Mouse (Mus musculus): ENCODE results near the gene Gm17428. TPM values are rescaled to one million over a fixed set of nuclear protein-coding genes. Genes with fewer than 3 reads are reported as not detected.
"Not testable (repeated sequence)": the region's sequence is repeated elsewhere in the genome, so short reads cannot be mapped to it uniquely, and the experiment has no call there.

Gm17428 gene
- polyA plus RNA-seq (2015; fragmentation: Nextera tagmentation; extraction: Ambion mirVana) = not detected in 2 replicates

DNA sequence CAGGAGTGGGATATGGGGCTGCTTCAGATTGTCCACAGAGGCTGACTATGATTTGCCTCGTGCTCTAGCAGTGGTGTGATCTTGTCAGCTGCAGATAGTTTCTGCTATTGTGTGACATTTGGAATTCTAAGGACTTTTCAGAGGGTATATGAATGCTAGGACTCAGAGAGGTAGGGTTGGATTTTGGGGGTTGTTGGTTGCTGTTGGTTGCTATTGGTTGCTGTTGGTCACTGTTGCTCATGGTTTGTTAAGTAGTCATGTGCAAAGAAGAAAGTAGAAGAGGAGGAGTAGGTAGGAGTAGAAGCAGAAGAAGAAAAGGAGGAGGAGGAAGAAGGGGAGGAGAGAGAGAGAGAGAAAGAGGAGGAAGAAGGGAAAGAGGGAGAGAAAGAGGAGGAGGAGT is at the start of gene Gm17428:
TSS of gene Gm17428 (plus strand) at position 301 of the 400 bp plus-strand sequence.
- no peak for DNase-seq (ENCODE audit: low spot score)

DNA sequence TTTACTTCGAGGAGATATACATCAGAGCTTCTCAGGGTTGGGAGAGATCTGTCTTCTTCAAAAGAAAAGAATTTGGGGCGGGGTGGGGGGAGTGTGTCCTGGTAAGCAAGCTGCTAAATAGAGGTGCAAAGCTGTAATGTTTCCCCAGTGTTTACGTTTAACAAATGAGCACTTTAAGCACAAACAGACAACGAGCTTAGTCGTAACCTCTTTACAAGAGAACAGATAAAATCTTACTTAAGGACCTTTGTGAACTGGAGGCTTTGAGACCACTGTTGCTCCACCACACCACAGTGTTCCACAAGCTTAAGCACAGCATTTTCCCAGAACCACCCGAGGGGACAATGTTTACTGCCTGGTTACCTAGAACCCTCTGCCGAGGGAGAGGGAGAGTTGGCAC is 49.4 kb upstream of the Gm17428 start:
- DNase-seq (ENCODE audit: low spot score) = no peak

DNA sequence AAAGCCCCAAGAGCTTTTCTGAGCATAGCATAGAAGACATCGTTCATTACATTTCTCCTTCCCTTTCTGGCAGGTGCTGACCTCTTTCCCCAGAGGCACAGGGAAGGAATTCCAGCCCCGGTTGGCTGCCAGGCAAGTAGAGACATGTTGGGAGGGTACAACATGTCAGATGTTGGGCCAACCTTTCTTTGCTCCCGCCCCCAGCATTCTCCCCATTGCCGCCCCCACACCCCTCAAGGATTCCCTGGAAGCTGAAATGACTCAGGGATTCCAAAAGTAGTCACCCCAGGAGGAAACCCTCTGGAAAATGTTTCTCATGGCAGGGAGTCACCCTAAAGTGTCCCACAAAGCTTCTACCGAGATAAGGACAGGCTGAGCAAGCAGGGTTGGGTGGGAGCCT is 46.9 kb upstream of the Gm17428 start:
- DNase-seq (ENCODE audit: low spot score) = no peak

DNA sequence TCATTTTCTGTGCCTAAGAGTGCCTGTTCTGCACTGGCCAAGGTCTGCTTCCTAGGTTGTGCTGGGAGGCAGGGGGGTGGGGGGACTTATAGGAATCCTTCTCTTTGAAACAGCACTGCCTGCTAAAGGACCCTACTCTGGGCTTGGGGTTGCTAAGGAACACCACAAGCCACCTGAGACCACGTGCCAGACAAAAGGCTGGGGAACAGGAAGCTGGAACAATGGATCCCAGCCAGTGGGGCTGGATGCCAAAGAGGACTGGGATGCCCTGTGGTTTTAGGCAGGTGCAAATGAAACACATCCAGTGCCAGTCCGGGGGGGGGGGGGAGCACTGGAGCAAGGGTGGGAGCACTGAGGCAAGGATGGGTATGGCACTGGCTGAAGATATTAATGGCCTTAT is 46.3 kb upstream of the Gm17428 start:
- no peak for DNase-seq (ENCODE audit: low spot score)

DNA sequence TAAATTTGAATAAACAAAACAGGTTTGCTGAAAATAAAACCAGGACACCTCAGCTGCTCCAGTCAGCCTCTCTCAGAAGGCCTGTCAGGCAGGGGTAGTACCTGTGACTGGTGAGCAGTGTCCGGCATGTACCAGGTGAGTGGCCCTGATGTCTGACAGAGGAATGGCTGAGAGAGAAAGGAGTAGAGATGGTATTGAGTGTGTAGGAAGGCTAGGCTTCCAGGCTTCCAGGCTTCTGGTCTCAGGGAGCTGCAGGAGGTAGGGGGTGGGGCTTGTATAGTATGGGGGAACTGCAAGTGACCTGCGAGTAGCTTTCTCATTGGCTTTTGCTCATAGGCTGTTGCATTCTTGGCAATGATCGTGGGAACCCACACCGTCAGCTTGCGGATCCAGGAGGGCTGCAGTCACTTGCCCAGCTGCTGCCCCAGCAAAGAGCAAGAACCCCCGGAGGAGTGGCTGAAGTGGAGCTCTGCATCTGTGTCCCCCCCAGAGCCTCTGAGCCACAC is 44.0 kb upstream of the Gm17428 start, which contains the start of gene Il25:
TSS of gene Il25 (plus strand) at position 51 of the 506 bp plus-strand sequence.
- DNase-seq (ENCODE audit: low spot score) = no peak

DNA sequence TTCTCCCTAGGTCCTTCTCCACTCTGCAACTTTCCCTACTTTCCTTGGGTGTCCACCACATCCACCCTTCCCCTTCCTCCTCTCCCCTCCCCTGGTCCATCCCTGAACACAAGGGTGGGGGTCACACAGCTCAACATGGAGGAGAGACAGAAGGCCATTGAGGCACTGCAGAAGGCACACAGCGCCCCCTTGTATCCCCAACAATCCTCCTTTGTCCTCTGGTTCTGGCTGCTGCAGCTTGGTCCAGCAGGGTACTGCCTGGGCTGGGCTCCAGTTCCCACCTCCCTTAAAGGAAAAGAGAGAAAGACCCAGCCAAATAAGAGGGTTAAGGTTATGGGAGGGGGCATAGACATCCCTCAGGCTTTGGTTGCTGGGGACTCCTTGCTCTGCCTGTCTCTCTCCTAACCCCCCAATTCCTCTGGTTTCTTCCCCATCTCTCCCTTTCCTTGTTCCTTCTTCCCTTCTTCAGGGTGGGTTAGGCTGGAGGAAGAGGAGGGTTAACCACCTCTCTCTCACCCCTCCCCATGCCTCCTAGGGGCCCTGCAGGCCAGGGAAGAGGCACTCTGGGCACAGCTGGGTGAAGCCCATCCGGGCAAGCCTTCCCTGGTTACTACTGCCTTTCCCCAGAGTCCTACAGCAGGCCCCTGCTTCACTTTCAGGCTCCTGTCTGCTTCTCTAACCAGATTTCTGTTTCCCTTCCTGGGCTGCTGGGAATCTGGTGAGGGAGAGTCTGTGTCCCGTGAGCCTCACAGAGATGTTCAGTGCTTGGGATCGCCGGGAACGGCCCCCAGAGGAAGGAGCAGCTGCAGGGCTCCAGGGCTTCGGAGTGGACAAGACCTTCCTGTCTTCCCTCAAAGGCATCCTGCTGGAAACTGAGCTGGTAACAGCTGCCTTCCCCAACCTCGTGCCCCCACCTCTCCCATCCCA is 40.6 kb upstream of the Gm17428 start, which contains the start of gene Cmtm5:
TSS of gene Cmtm5 (plus strand) at position 358 of the 927 bp plus-strand sequence.
- DNase-seq (ENCODE audit: low spot score) = no peak

DNA sequence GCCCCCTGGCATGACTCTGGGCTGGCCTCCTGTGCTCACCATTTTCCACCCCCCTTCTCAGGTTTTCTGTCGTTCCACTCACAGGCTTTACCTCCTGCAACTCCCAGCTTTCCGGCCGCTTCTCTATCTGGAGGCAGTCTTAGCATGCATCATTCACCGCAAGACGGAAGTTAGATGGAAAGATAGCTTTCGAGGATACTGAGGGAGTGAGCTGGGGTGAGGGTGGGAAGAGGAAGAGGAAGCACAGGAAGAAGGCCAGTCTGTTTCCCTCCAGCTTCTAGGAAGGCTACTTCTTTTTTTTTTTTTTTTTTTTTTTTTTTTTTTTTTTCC is 39.9 kb upstream of the Gm17428 start:
- no peak for DNase-seq (ENCODE audit: low spot score)

DNA sequence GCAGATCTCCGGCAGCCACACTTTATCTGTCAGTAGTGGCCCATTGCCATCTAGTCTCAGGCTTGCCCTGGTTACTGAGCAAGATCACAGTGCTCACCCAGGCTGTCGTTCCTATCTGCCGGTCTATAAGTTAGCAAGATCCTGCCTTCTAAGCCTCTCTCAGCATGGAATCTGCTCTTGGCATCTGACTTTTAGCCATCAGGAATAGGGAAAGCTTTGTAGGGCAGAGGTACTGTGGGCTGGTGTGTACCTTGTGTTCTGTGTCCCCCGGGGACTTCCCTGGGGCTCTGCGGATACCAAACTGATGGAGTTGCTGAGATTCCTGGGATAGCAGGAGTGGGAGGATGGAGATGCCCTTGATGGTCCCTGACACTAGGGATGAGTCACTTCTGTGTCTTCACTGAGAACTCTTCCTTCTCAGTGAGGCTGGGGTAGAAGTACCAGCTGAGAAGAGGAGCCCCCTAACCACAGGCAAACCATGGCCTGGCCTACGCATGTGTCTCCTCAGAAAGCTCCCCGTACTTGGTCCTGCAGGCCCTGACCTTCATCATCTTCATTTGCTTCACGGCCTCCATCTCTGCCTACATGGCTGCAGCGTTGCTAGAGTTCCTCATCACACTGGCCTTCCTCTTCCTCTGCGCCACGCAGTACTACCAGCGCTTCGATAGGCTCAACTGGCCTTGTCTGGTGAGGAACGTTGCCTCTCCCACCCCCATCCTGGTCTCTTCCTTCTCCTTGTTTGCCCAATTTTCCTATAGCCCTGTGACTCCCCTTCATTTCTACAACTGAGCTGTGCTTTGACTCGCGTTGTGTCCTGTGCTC is 39.2 kb upstream of the Gm17428 start:
- DNase-seq (ENCODE audit: low spot score) = no peak

DNA sequence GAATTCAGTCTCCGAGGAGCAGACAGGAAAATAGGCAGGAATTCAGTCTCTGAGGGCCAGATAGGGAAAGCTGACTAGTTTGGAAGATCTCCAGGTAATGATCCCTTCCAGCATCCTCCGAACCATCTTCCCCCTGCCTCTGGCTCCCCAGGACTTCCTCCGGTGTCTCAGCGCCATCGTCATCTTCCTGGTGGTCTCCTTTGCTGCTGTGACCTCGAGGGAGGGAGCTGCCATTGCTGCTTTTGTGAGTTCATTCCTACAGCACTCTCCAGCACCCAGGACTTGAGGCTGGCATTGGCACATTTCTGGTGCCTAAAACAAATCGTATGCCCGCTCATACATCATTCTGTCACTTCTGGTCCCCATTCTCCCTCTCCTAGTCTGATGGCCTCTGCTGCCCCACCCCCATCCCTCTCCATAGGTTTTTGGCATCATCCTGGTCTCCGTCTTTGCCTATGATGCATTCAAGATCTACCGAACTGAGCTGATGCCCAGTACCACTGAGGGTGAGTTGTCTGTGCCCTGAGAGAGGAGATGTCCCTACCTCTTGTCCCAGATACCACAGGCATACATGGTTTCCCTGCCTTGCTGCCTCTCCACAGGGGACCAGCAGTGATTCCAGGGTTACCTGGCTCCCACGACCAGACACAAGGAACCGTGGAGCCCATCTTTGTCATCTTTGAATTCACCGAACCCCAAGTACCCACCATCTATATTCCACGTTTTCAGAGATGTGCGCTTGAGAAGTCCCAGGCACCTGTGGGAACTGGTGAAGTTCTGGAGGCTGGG is 38.1 kb upstream of the Gm17428 start:
- DNase-seq (ENCODE audit: low spot score) = no peak

DNA sequence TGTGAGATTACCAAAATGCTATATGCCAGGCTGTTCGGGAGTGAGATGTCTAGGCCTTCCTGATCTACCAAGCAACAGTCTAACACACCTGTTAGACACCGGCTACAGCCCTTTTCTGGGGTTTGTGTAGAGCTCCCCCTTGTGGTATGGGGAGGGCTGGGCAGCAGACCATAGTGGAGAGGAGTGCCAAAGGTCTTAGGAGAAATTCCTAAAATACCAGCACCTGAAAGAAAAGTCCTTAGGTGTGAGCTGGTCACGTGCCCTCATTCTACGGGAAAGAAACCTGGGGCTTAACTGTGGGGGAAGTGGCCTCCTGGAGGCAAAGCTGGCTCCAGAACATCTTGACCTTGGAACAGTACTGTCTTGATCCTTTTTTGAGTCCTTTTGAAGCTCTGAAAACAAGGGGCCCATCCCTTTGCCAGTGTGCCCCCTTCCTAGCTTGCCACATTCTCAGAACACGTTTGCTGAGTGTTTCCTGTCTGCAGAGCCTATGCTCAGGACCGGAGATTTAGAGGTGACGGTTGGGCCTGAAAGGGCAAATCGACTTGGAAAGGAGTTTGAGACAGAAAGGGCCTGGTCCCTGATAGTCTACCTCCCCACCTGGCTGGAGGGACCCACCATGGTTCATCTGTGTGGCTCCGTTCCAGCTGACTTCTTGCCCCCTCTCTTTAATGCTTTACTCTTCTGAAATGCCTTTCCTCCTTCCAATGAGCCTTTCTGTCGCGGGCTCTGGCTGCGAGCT is 37.1 kb upstream of the Gm17428 start:
- peak; percentile 73 for DNase-seq (ENCODE audit: low spot score)

DNA sequence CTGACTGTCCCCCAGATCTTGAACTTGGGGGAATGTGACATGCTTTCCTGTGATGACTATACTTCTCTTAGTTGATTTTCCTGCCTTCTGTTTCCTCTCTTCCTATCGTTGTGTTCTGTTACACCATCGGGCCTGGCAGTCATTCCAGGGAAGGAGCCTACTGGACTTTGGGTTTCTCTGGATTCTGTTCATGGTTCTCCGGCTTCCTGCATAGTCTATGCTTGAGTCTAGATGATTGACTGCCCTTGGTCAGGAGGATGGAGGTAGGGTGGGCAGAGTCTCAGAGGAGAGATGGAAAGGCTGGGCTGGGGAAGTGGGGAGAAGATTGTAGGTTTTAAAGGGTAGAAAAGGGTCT is 36.6 kb upstream of the Gm17428 start:
- DNase-seq (ENCODE audit: low spot score) = no peak

DNA sequence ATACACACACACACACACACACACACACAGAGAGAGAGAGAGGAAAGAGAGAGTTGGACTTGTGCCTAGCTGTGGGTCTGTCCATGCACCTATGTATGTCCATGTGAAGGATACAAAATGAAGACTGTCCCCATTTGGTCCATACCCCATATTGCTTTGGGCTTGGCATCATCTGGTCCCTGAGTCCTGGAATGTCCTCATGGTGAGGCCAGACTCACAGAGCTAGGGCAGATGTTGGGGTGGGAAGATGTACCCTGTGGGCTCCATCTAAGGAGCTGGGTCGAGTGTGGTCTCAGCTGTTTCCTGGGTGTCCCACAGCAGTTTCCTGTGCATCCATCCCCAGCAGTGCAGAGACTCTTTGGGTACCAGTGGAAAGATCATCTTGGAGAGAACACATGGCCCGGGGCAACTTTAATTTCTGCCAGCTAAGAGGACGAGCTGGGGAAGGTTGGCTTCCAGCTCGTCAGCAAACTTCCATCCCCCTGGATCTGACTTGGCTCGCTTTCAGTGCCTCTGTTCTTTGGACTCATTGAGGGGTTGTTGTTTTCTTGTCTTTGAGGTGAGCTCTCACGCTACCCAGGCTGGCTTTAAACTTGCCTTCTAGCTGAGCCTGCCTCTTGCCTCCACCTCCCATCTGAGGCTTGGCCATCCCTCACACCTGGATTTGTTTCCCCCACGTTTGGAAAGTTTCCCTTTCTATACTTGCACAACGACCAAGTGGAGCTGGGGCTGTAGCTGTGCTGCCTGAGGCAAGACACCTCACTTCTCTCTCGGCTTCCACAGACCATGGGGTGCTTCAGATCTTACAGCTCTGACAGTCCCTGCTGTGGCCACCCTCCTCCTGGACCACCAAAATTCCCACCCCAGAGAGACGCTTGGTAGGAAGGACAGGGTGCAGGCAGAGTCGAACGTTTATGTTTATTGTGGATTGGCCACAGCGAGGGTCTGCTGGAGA is 35.4 kb upstream of the Gm17428 start:
- DNase-seq (ENCODE audit: low spot score) = no peak

DNA sequence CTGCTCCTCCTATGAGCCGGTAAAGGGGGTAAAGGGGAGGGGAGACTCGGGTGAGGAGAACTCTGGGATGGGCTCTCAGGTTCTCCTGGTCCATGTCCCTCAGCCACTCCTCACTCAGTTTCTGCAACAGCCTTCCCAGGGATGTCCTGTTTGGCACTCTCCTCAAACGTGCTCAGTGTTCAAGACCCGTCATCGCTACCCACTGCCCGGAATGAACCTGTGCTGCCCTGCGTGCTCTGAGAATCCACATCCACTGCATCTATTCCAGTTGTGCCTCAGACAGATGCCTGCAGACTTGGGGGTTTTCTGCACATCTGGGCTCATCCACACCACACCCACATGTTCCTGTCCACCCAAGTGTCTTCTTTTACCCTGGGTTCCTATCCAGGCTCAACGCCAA is 34.3 kb upstream of the Gm17428 start:
- DNase-seq (ENCODE audit: low spot score) = no peak

DNA sequence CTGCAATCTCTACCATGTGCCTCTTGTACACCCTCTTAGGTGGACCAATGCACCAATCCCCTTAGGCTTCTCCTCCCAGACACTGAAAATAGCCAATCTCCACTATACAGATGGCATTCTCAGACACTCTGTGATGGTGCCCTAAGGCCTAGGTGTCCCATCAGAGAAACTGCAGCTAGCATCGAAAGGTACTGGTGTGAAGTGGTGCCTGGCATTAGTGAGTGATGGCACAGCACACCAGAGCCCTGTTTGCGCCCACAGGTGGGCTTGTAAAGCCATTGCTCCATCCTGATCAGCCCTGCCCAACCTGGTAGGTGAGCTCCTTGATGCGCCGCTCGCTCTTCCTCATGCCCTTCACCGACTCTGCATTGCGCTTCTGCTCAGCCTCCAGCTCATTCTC is 32.8 kb upstream of the Gm17428 start:
- no peak for DNase-seq (ENCODE audit: low spot score)

DNA sequence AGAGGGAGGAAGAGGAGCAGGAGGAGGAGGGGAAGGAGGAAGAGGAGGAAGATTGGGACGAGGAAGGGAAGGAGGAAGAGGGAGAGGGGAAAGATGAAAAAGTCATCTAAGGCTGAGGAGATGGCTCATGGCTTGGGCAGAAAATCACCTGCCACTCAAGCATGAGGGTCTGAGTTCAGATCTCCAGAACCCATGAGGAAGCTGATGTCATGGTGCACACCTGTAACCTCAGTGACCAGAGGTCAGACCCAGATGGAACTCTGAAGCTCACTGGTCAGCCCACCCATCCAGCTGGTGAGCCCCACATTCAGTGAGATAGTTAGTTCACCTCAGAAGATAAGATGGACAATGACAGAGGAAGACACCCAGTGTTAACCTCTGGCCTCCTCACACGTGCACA is 31.8 kb upstream of the Gm17428 start:
- no peak for DNase-seq (ENCODE audit: low spot score)

DNA sequence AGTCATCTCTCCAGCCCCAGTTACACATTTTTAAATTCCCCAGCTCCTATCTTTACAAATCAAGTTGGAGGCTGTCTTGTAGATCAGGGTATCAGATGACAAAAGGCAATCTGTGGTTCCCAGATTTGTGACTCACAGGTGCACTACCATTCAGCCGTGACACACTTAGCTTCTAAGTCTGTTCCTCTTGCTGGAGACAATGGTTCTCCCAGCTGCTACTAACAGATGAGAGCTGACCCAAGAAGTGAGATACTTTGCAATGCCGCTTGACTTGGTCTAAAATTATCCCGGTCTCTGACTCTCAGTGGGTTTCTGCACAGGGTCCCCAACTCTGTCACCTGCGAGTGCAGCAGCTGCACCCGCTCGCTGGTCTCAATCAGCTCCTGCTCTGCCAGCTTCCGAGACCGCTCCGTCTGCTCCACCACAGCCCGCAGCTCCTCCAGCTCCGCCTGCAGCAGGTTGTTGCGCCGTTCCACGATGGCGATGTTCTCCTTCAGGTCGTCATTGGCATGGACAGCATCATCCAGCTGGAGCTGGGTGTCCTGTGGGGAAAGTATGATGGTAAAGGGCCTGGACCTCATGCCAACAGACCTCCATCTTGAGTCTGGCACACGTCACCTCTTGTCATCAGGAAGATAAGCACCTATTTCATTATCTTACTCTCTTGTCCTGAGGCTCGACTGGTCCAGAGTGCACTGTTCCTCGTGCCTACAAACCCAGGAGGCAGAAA is 30.6 kb upstream of the Gm17428 start:
- no peak for DNase-seq (ENCODE audit: low spot score)

DNA sequence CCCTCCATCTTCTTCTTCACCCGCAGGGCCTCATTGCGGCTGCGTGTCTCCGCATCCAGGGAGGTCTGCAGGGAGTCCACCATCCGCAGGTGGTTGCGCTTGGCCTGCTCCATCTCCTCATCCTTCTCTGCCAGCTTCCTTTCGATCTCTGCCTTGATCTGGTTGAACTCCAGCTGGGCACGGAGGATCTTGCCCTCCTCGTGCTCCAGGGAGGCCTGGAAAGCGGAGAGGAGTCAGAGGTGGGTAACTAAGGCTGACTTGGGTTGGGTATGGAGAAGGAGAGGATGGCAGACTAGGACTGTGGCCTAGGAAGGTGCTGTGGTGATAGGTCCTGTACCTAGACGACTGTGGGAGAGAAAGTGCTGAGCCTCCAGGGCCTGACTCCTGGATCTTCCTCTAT is 29.7 kb upstream of the Gm17428 start:
- DNase-seq (ENCODE audit: low spot score) = not testable (repeated sequence)

DNA sequence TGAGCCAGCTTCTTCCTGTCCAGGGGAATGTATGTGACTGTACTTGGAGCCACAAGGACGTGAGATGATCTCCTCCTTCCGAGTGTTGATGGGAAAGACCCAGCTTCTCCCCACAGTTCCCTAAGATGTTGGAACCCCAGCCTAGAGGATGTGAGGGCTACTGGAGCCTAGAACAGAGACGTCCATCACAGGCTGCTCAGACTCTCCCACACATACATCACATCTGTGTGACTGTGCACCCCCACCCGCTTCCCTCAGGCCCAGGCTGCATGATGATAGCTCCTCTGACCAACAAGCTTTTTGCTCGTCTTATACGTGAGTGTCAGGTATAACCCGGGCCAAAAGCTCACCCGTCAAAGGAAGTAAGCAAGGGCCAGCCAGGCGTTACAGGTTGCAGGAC is 28.0 kb upstream of the Gm17428 start:
- no peak for DNase-seq (ENCODE audit: low spot score)

DNA sequence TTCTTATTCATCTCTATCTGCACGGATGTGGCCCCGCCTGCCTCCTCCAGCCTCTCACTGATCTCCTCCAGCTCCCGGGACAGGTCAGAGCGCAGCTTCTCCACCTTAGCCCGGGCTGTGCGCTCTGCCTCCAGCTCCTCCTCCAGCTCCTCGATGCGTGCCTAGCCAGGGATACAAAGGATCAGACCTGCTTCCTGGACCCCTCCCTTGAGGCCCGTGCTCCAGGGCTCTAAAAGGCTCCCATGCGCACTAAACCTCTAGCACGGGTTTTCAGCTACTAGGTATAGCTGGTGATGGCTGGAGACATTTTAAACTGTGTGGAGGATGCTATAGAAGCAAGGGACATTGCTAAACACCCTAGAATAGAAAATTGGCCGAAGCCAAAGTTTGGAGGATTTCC is 26.2 kb upstream of the Gm17428 start:
- DNase-seq (ENCODE audit: low spot score) = no peak

Data from thymus, postnatal 0 days (tissue).